Mouse (Mus musculus) thymus, postnatal 0 days (tissue): Measurements from ENCODE around the gene Lgi2. TPM values are rescaled to one million over a fixed set of nuclear protein-coding genes. Genes with fewer than 3 reads are reported as not detected.

ENCODE experiments used
- polyA plus RNA-seq: library from polyadenylated mRNA; unstranded; fragments of >200 nt; fragmentation: Nextera tagmentation; extraction: Ambion mirVana; gene quantifications from 2 replicates; pipeline ENCODE4 v1.2.1, GENCODE M21; 2015

The Lgi2 gene
- polyA plus RNA-seq, 1 experiment from 2014 or later, result 2.4 TPM

Other genes with a start within 250 kb of the Lgi2 start
- gene Sod3, start 202.7 kb downstream of the Lgi2 start, polyA plus RNA-seq, result 0.87 and 1.6 TPM in 2 replicates
- 0.26 and 0.42 TPM in 2 replicates for gene Ccdc149, start 94.9 kb downstream of the Lgi2 start, polyA plus RNA-seq
- 6.6 and 8.1 TPM in 2 replicates for gene Sepsecs, start 103.2 kb upstream of the Lgi2 start, polyA plus RNA-seq
- gene Pi4k2b, start 175.1 kb upstream of the Lgi2 start, polyA plus RNA-seq, result 10.4 and 11.4 TPM in 2 replicates
- gene Zcchc4, start 208.9 kb upstream of the Lgi2 start, polyA plus RNA-seq, result 8.3 and 11.5 TPM in 2 replicates